Mouse (Mus musculus): ENCODE measurements around the gene Myb. TPM values are rescaled to one million over a fixed set of nuclear protein-coding genes. Genes with fewer than 3 reads are reported as not detected.

Myb gene
- polyA plus RNA-seq, 1 experiment from 2014 or later, result 7.7 TPM

DNA sequence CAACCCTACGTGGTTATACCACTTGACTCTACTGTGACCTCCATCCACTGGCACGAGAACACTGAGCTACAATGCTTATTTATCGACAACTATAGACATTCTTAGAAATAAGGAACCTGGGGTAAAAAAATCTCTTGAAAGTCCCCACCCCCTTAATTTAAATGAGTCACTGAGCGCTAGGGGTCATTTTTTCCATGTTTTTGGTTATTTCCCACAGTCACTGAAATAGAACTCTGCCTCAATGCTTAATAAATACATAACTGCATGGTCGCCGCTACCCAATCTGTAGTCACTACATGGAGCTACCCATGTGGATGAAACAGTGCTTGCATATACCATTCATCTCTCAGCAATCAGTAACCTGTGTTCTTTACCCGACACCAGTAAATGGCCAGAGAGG, 58.1 kb downstream of the Myb start:
- ATAC-seq (ENCODE audit: low read depth) (no peak), DNase-seq (ENCODE audit: low spot score) (no peak)
- H3K4me1 ChIP-seq (ENCODE audit: control insufficient read depth, insufficient read depth, low read length), result no peaks in the 10 kb centered on the region
- H3K27me3 ChIP-seq (replicated peaks; ENCODE audit: control insufficient read depth, insufficient read depth, low read length), result no peaks in the 10 kb centered on the region
- H3K4me2 ChIP-seq (ENCODE audit: low read depth, low read length), result no peak overlapping the region
- no peaks in the 10 kb centered on the region for H3K36me3 ChIP-seq (ENCODE audit: control insufficient read depth, insufficient read depth, low read length)
- no peak overlapping the region for H3K4me3 ChIP-seq (ENCODE audit: low read depth, low read length)
- H3K27ac ChIP-seq (replicated peaks; ENCODE audit: low read depth, low read length), result no peak overlapping the region
- no peak overlapping the region for H3K9ac ChIP-seq (ENCODE audit: low read depth, low read length)
- no peaks in the 10 kb centered on the region for H3K9me3 ChIP-seq (ENCODE audit: control insufficient read depth, low read length)
- 71% methylated on average over 7 of the region's 7 CpGs for WGBS

DNA sequence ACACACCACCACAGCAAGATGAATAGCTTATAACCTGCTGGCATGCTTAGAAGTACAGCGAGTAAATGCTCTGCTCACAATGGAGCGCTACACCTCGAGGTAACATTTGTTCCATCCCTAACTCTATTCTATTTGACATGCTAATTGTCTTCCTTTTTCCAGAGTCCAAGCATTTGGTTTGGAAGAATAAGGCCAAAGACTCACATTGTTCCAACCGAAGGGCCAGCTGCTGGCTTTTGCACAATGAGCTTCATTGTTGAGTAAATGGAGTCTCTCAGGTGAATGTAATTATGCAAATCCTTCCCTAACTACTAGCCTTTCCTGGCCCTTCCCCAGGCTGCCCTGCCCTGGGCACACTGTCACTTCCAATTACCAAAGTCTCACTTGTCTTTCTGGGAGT, 58.8 kb downstream of the Myb start:
- Histone ChIP-seq H3K9me3 (ENCODE audit: control insufficient read depth, low read length) (no peaks in the 10 kb centered on the region), H3K4me3 (ENCODE audit: low read depth, low read length) (no peak overlapping the region), H3K4me1 (ENCODE audit: control insufficient read depth, insufficient read depth, low read length) (no peaks in the 10 kb centered on the region), H3K27ac (replicated peaks; ENCODE audit: low read depth, low read length) (no peak overlapping the region), H3K9ac (ENCODE audit: low read depth, low read length) (no peak overlapping the region), H3K4me2 (ENCODE audit: low read depth, low read length) (no peak overlapping the region), H3K36me3 (ENCODE audit: control insufficient read depth, insufficient read depth, low read length) (no peaks in the 10 kb centered on the region), H3K27me3 (replicated peaks; ENCODE audit: control insufficient read depth, insufficient read depth, low read length) (no peaks in the 10 kb centered on the region)
- 31% methylated on average over 4 of the region's 4 CpGs for WGBS
- ATAC-seq (ENCODE audit: low read depth), result peak; percentile 88
- peak; percentile 70 for DNase-seq (ENCODE audit: low spot score)

DNA sequence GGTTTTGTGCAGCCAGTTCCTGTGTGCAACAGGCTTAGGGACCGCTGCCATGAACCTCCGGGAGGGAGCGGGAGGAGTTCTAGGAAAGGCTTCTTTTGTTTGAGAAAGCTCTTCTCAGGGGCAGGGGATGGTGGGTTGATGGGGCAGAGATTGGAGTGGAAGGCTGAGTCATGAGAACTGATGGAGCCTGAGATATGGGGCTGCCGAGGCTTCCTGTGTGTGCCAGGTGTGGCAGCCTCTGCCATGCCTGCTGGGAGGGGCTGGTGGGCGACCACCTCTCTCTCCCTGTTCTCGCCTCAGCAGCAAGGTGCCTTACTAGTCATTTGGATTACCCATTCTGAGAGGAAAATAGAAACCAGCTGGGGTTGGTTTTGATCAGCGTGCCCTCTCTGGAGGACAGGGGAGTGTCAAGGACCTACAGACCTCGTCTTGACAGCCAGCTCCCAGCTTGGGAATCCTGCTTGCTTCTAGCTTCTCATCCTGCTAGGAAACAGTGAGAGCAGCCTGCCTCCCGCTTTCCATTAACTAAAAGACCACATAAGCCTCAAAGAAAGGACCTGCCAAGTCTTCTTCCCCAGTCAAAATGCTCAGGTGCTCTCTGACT, 60.0 kb downstream of the Myb start:
- Histone ChIP-seq H3K27me3 (replicated peaks; ENCODE audit: control insufficient read depth, insufficient read depth, low read length) (no peaks in the 10 kb centered on the region), H3K36me3 (ENCODE audit: control insufficient read depth, insufficient read depth, low read length) (no peaks in the 10 kb centered on the region), H3K4me2 (ENCODE audit: low read depth, low read length) (no peak overlapping the region), H3K27ac (replicated peaks; ENCODE audit: low read depth, low read length) (no peak overlapping the region), H3K4me1 (ENCODE audit: control insufficient read depth, insufficient read depth, low read length) (no peaks in the 10 kb centered on the region), H3K4me3 (ENCODE audit: low read depth, low read length) (no peak overlapping the region), H3K9me3 (ENCODE audit: control insufficient read depth, low read length) (no peaks in the 10 kb centered on the region), H3K9ac (ENCODE audit: low read depth, low read length) (no peak overlapping the region)
- DNase-seq (ENCODE audit: low spot score) (no peak), ATAC-seq (ENCODE audit: low read depth) (no peak)
- 26% methylated on average over 9 of the region's 9 CpGs for whole genome bisulfite sequencing

DNA sequence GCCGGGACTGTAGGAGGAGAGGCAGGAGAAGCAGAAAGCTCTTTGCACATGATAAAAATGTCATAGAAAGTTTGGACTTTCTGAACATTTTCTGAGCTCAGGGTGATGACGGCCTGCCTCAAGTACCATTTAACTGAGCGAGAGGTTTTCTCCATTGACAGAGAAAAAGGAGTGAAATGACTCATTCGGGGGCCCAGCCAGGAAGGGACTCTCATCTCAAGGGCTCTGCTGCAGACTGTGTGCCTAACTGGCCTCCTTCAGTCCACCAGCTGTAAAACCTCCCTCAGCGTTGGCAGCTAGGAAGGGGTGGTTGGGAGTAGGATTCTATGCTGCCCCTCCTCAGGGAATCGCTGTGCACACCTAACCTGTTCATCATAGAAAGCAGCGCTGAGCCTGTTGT, 61.3 kb downstream of the Myb start:
- Histone ChIP-seq H3K36me3 (ENCODE audit: control insufficient read depth, insufficient read depth, low read length) (no peaks in the 10 kb centered on the region), H3K4me1 (ENCODE audit: control insufficient read depth, insufficient read depth, low read length) (no peaks in the 10 kb centered on the region), H3K4me2 (ENCODE audit: low read depth, low read length) (no peak overlapping the region), H3K9ac (ENCODE audit: low read depth, low read length) (no peak overlapping the region), H3K9me3 (ENCODE audit: control insufficient read depth, low read length) (no peaks in the 10 kb centered on the region), H3K27me3 (replicated peaks; ENCODE audit: control insufficient read depth, insufficient read depth, low read length) (no peaks in the 10 kb centered on the region), H3K27ac (replicated peaks; ENCODE audit: low read depth, low read length) (no peak overlapping the region), H3K4me3 (ENCODE audit: low read depth, low read length) (no peak overlapping the region)
- ATAC-seq (ENCODE audit: low read depth), result no peak
- 92% methylated on average over 7 of the region's 7 CpGs for WGBS
- DNase-seq (ENCODE audit: low spot score), result no peak

DNA sequence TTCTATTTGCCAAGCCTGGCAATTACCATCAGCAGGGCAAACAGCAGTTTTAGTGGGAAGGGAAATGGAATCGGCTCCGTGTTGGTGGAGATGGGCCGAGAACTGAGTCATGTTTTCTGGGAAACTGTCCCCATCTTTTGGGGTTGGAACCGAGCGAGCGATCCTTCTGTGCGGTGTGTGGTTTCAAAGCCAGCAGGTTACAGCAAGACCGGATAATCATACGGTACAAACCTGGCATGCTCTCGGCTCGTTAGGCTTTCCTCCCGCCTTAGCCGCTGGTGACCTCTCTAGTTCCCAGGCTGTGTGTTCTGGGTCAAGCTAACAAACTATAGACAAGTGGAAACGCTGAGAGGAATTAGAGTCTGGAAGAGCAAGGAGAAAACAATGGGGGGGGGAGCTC, 65.2 kb downstream of the Myb start:
- Histone ChIP-seq H3K36me3 (ENCODE audit: control insufficient read depth, insufficient read depth, low read length) (no peaks in the 10 kb centered on the region), H3K27ac (replicated peaks; ENCODE audit: low read depth, low read length) (no peak overlapping the region), H3K4me2 (ENCODE audit: low read depth, low read length) (no peak overlapping the region), H3K9me3 (ENCODE audit: control insufficient read depth, low read length) (no peaks in the 10 kb centered on the region), H3K4me1 (ENCODE audit: control insufficient read depth, insufficient read depth, low read length) (no peaks in the 10 kb centered on the region), H3K4me3 (ENCODE audit: low read depth, low read length) (no peak overlapping the region), H3K27me3 (replicated peaks; ENCODE audit: control insufficient read depth, insufficient read depth, low read length) (no peaks in the 10 kb centered on the region), H3K9ac (ENCODE audit: low read depth, low read length) (no peak overlapping the region)
- DNase-seq (ENCODE audit: low spot score) (no peak), ATAC-seq (ENCODE audit: low read depth) (no peak)
- WGBS, result 83% methylated on average over 14 of the region's 14 CpGs

DNA sequence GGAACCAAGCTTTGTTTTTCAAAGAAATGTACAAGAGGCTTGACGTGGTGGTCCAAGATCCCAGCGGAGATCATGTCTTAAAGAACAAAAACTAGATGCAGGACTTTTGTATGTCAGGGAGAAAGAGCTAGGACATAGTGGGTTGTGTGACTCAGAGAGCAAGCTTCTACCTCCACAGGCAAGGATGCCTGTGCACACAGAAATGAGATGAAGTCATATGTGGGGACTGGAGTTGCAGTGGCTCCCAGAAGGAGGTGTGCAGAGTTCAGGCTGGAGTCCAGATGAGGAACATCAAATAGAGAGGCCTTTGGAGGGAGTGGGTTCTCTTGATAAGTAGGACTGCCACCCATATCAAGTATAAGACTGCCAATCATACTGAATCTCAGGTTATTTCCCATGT, 65.9 kb downstream of the Myb start:
- no peaks in the 10 kb centered on the region for H3K36me3 ChIP-seq (ENCODE audit: control insufficient read depth, insufficient read depth, low read length)
- no peak for ATAC-seq (ENCODE audit: low read depth)
- H3K27ac ChIP-seq (replicated peaks; ENCODE audit: low read depth, low read length), result no peak overlapping the region
- no peaks in the 10 kb centered on the region for H3K4me1 ChIP-seq (ENCODE audit: control insufficient read depth, insufficient read depth, low read length)
- DNase-seq (ENCODE audit: low spot score), result no peak
- no peaks in the 10 kb centered on the region for H3K9me3 ChIP-seq (ENCODE audit: control insufficient read depth, low read length)
- 89% methylated on average over 2 of the region's 2 CpGs for WGBS
- no peaks in the 10 kb centered on the region for H3K27me3 ChIP-seq (replicated peaks; ENCODE audit: control insufficient read depth, insufficient read depth, low read length)
- H3K4me3 ChIP-seq (ENCODE audit: low read depth, low read length), result no peak overlapping the region
- no peak overlapping the region for H3K9ac ChIP-seq (ENCODE audit: low read depth, low read length)
- H3K4me2 ChIP-seq (ENCODE audit: low read depth, low read length), result no peak overlapping the region

DNA sequence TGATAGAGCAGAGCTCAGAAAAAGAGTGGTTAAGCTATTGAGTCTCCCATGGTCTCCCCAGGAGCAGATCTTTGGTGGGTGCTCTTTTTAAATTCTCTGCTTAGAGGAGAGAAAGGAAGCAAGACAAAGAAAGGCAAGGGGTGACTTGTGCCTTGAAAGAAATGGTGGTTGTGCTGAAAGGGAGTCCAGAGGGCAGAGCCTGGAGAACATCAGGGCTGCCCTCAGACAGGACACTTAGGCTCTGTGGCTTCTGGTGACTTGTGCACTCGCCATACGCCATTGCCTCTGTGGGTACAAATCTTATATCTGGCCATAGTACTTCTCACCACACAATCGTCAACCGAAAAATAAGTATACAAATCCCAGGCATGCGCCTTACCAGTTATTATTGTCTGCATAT, 67.5 kb downstream of the Myb start:
- Histone ChIP-seq H3K9me3 (ENCODE audit: control insufficient read depth, low read length) (no peaks in the 10 kb centered on the region), H3K4me1 (ENCODE audit: control insufficient read depth, insufficient read depth, low read length) (no peaks in the 10 kb centered on the region), H3K4me3 (ENCODE audit: low read depth, low read length) (no peak overlapping the region), H3K4me2 (ENCODE audit: low read depth, low read length) (no peak overlapping the region), H3K9ac (ENCODE audit: low read depth, low read length) (no peak overlapping the region), H3K27ac (replicated peaks; ENCODE audit: low read depth, low read length) (no peak overlapping the region), H3K27me3 (replicated peaks; ENCODE audit: control insufficient read depth, insufficient read depth, low read length) (no peaks in the 10 kb centered on the region), H3K36me3 (ENCODE audit: control insufficient read depth, insufficient read depth, low read length) (no peaks in the 10 kb centered on the region)
- ATAC-seq (ENCODE audit: low read depth) (no peak), DNase-seq (ENCODE audit: low spot score) (no peak)
- WGBS, result 81% methylated on average over 5 of the region's 5 CpGs

DNA sequence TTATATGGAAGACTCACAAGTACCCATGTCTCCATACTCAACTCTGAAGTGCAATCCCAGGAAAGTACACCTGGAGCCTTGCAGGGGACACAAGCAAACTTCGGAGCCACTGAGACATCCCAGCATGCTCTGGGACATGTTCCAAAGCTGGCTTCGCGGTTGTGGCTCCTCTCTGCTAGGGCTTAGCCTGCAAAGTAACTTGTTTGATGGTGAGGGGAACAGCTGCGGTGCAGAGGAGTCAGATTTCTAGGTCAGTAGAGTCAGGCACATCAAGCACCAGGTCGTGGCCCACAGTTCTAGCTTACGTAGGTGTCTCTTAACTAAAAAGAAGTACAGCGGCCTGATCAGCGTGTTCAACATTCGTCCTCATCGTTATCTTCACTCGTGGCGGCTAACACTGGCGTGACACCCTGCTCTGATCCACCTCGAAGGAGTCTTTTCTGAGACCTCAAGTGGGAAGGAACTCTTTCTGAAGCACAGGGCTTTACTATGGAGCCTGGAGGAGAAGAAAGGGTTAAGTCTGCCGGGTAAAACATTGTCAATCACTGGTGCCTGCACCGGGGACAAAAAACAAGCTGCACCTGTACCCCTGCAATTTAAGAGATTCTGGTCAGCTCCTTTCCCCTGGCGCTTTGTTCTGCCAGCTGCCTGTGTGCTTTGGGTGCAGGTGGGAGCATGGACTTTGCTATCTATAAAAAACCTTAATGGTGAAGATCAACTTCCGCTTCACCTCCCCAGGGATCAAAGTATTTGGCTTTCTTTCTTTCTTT, 68.1 kb downstream of the Myb start:
- Histone ChIP-seq H3K4me2 (ENCODE audit: low read depth, low read length) (no peak overlapping the region), H3K9ac (ENCODE audit: low read depth, low read length) (no peak overlapping the region), H3K27me3 (replicated peaks; ENCODE audit: control insufficient read depth, insufficient read depth, low read length) (no peaks in the 10 kb centered on the region), H3K27ac (replicated peaks; ENCODE audit: low read depth, low read length) (no peak overlapping the region), H3K4me3 (ENCODE audit: low read depth, low read length) (no peak overlapping the region), H3K9me3 (ENCODE audit: control insufficient read depth, low read length) (no peaks in the 10 kb centered on the region), H3K36me3 (ENCODE audit: control insufficient read depth, insufficient read depth, low read length) (no peaks in the 10 kb centered on the region), H3K4me1 (ENCODE audit: control insufficient read depth, insufficient read depth, low read length) (no peaks in the 10 kb centered on the region)
- ATAC-seq (ENCODE audit: low read depth) (peak; percentile 61; the same call in 1 of the 2 replicates), DNase-seq (ENCODE audit: low spot score) (peak; percentile 23)
- 55% methylated on average over 18 of the region's 18 CpGs for WGBS
